Mouse (Mus musculus) R1 (cell line): ENCODE measurements at regions not wholly inside any gene's neighbourhood (a gene's known extent, or its start where the extent isn't known, plus 50 kb on each side); places are given as distances from the start of the nearest gene placed in this dataset.
A peak's percentile ranks its signal among the peaks of the same experiment; 100 is the strongest.

ENCODE experiments used
- DNase-seq: peaks from one replicate; pipeline ENCODE4 v3.0.0-alpha.2; 2018; ENCODE audit warnings: low read depth, low spot score

DNA sequence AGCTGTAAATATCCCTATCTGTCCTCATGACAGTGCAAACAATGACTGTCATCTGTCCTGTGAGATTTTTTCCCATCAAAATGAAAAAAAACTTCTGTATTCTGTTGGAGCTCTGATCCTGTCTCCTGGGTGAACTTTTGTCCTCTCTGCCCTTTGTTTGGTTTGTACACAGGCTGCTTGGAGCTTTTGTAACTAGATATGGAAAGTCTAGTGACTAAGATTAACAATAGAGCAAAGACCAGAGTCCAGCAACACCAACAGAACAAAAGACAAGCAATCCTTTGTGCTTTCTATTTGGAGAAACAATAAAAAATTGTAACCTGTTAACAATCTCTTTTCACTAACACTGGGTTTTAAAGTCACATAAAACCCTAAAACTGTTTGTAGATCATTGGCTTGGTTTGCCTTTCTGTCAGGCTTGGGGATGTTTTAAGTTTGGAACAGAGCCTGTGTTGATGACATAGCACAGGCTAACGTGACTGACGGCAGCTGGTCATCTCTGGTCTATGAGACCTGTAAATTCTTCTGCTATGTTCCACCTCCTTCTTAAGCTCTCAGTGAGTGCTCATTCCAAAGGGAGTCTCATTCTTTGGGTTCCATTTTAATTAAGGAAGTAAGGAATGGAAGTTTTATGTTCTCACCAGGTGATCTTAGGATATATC is 219.8 kb downstream of the Gm9733 start:
- DNase-seq: peak; percentile 46

DNA sequence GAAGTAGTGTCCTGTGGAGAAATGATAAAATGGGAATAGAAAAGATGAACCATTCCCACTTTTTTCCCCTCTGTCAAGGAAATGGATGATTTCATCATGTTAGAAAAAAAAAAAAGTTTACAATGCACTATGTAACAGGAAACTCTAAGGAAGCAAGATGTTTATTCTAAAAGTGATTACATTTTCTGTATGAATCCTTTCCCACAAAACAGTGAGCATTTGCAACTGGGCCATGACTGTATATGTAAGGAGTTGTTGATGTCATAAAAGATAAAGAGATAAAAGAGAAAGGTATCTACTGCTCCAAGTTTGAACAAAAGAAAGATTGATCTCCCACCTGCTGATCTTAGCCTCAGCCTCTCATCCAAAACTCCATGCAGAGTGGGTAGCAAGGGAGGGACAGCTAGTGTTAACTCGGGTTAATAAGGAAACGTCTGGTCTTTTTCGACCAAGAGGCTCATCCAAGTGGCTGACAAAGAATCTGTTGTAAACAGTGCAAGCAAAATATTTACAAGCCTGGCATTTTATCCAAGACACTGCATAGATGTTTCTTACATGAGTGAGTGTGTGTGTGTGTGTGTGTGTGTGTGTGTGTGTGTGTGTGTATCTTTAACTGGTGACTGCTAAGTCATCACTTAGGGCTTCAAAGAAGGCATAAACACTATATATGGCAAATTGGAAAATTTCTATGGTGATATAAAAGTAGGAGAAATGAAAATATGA is 213.3 kb downstream of the Gm9733 start:
- DNase-seq: no peak

DNA sequence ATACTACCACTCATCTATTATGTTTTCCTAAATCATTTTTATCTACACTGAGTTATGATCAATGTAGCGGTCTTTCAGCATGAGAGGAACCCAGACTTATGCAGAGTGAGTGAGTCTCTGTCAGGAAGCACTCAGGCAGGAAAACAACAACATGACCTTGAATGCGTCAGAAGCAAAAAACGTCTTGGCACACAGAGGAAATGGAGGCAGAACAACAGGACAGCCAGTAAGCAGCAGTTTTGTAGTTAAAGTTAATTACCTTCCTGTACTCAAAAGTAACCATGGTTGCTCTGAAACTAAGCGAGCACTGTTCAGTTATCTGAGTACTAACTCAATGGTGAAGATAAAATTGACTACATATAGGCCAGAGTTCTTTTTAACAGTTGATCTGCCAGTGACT is 205.4 kb downstream of the Gm9733 start:
- peak; percentile 49 for DNase-seq

DNA sequence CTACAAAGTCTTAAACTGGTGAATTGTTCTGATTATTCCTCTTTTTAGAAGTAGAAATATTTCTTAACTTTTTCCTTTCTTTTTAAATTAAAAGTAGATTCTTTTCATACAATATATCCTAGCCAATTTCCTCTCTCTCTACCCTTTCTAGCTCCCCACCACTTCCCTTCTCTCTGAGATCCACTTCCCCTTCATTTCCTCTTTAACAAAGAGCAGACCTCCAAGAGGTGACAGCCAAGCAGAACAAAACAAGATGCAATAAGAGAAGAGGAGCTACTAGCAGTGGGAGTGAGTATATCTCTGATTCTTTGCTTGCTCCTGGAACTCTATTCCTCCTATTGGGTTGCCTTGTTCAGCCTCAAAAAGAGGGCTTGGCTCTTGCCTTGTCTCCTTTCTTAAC is 203.7 kb downstream of the Gm9733 start:
- no peak for DNase-seq

DNA sequence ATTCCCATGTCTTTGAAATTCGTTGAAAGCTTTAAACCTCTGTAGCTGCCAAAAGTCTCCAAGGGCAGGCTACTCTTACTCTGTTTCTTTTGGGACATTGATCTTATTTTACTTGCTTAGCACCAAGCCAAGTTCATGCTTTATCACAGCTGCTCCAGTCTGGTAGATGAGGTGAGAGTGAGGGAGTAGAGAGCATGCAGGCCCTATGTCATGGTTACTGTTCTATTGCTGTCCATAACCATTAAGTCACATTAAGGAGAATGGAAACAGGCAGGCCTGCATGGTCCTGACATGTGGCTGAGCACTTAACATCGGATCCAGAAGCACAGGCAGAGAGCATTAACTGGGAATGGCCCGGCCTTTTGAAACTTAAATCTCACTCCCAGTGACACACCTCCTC is 203.1 kb downstream of the Gm9733 start:
- no peak for DNase-seq

DNA sequence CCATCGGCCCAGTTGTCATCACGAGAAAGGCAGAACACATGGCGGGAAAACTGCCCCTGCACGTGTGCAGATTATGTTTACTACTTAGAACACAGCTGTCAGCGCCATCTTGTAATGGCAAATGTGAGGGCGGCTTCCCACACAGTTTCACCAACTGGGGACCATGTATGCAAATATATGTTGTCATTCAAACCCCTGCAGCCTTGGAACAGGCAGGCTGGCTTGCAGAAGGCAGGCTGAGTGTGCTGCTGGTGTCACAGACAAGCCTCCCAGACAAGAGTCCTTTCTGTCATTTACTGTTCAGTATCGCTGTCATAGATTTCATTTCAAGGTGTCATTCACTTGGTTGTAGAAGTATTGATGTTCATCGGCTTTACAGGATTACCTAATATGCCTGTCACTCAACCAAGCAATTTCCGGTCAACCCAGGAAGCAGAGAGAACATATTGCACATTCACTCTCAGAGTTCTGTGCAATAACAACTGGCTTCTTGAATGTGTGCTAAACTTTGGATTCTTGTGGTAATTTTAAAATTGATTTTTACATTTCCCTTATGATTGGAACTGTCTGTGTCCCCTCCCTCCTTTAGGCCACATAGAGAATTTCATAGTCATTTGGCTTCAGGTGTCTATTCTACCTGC is 202.3 kb downstream of the Gm9733 start:
- DNase-seq: peak; percentile 44

DNA sequence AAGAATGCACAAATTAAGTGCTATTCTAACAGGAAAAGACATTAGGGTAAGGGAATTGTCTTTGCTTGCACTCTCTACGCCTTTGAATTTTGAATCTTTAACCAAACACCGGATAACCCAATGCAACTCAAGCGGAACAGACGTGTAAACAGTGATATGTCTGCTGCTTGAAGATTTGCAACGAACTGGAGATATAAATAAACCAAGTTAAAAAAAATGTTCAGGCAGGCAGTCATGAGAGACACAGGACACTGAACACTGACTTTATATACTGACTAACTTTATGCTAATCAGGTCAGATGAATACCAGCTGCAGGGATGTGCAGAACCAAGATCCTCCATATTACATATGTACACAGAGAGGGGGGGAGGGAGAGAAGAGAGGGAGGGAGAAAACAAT is 200.0 kb downstream of the Gm9733 start:
- no peak for DNase-seq

DNA sequence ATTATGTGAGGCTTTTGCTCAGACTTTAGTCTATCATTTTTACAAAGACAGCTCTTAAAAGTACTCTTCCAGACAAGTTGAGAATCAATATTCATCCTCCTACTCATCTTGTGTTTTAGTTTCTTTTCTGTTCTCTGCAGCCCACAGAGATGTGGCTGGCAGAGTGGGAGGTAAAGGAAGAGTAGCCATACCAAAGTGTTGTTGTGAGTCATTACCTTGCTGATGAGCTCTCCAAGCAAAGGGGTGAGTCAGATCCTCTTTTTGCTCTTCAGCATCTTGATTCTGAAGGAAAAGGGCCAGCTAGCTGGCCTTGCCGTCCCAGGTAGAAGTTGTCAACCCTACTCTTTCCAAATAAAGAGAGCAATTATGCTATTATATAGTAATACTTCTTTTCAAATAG is 192.6 kb downstream of the Gm9733 start:
- DNase-seq: no peak

DNA sequence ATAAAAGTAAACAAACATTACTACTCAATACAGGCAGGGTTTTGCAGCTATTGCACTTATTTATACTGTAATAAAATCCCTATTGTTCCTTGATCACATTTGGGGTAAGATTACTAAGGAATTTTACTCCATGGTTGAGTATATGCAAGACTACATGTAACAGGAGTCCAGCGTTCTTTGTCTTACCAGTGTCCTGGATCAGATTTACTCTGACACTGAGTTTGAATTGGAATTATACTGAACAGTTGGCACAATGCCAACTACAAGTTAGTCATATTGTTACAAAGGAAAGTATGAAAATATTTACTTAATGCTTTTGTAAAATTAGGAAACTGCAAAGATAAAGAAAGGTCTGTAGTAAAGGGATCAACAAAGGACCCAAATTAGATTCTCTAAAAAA is 178.4 kb downstream of the Gm9733 start:
- DNase-seq: no peak

DNA sequence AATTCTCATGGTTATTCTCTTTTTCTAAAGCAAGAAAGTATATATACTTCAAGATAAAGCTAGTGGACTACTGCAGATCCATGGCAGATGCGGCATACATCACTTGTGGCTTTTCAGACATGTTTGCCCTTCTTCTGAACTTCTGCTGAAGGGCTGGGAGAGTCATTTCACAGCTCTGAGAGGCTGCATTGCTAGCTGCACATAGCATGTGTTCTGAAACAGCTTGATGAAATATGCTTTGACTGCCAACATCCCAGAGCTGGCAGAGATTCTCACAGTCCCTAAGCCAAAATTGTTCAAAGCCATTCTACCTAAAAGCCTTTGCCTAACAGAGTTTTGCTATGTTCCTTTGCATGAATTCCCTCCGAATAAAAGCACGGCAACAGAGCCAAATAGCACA is 177.9 kb downstream of the Gm9733 start:
- no peak for DNase-seq

DNA sequence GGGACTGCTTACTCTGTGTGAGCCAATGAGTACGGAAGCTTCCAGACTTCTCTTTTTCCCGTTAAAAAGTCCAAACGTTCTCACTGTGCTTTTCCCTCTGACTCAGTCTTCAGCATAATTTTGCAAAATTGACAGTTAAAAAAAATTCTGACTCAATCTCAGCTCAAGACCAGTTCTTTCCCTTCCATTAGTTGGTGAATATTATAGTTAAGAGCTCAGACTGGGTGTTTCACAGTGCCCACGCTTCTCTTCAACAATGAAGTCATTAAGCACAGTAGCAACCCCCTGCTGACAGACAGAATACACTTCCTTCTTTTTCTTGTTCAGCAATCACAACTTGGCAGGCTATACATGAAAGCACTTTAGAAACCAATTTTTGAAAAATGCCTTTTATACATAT is 175.4 kb downstream of the Gm9733 start:
- peak; percentile 68 for DNase-seq

DNA sequence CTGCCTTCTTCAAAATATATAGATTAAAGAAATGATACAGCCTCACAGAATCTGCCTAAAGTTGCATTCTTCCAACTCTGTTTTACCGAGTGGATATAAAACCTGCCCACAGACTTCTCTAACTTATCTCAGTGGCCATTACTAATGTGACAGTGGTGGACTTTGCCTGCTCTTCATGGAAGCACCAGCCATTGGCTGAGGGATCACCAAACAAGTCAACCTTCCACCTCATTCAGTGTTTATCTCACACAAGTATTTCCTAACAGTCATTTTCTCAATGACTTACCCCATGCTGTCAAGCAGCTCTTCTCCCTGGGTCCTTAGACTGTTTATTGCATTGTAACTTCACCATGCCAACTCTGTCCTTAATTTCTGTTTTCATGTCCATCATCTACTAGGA is 174.3 kb downstream of the Gm9733 start:
- DNase-seq: no peak

DNA sequence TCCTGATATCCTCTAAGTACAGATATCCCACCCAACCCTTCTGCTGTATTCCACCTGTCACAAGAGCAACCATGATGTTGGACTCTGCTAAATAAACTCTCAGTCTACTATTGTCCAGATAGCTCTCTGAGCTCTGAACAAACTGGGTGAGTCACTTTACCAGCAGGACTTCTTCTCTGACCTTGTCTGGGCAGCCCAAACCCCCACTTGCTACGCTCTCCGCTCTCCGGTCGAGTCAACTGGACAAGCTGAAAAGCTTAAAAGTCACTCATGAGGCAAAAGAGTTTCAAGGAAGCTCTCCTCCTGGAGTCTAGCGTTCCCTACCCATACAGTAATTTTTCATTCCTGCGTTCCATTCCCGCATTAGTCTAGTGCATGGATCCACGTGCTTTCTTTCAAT is 173.2 kb downstream of the Gm9733 start:
- peak; percentile 58 for DNase-seq

DNA sequence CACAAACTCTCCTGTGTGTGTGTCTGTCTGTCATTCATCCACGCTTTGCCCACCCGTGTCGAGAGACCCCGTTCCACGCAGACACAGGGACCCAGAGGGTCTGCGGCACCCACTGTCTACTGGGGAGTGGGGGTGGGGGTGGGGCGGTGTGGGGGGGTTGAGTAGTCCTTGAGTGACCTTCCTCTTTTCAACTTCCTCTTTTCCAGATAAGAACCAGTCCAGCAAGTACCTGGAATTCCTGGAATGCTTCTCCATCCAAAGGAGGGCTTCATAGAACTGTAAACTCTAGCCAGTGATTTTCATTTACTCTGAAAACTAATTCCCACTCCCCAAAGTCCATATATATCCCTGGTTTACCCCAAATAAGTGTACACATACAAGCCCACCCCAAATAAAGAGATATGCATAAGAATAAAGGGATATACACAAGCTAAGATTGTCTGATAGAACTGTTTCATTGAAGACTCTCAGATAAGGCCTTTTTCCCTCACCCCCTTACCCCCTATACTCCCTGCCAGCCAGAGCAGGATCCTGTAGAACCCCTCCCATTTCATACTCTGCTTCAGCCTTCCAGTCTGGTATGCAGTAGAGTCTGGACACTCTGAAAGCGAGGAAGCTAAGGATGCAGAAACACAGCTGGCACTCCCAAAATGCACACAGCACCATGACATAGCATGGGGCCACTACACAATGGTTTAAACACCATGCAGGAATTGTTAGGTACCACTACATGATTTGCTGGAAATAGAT is 172.0 kb downstream of the Gm9733 start:
- peak; percentile 93 for DNase-seq

DNA sequence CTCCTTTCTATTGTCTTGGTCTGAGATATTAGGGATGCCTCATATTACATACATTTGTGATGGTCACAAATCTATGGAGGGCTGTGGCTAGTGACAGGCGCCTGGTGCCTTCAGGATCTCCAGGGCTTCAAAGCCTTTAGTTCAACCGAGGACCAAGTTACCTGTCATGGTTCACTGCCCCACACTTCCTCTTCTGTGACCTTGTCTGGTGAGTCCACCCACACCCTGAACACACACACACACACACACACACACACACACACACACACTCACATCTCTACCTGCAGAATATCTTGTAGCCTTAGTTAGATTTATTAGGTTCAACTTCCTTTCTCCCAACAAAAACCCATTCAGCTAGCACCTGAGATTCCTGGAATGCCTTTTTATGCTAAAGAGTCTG is 156.3 kb downstream of the Gm9733 start:
- no peak for DNase-seq

DNA sequence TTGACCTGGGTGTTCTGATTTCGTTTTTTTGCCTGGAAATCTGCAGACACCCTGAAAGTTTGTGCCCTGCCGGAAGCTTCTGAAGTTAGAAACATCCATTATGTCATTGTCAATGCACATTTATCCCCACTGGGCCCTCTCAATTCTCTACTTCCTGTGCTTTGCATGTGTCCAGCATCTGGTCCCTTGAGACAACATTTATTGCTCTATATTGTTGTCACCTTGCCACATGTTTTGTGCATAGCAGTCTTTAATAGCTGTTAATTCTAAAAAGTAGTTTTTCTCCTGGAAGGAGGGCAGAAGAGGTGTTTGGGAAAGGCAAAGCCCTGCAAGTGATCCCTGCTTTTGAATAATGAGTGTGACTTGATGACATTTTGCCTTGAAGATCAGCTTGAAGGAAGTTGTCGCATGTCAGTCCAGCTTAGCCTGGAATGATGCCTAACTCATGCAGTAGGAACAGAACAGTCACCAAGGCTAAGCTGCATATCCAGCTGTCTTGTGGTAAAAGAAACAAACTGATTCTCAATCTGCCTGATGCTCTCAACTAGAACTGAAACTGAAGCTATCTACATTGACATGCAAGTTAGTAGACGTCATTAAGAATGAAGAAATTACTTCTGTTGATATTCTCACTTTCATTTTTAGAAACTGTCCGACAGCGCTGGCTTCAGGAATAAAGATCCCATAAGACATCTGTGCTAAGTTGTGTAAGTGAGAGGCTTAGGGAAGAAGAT is 152.9 kb downstream of the Gm9733 start:
- no peak for DNase-seq

DNA sequence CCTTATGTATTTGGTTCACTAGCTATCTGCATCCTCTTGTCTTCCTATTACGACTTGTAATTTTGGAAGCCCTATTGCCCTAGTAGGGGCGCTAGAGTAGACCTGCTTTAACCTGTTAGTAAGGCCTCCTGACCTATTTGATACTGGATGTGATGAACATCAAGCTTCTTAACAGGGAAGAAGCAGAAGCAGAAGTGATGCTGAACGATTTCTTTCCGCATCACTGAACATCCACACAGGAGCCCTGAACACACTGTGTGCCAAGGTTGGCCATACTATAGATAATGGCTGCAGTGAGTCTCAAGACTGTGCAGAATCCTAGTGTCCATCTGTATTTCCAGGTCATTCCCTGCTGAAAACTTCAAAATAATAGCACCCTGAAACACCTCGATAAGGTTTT is 151.0 kb downstream of the Gm9733 start:
- DNase-seq: no peak

DNA sequence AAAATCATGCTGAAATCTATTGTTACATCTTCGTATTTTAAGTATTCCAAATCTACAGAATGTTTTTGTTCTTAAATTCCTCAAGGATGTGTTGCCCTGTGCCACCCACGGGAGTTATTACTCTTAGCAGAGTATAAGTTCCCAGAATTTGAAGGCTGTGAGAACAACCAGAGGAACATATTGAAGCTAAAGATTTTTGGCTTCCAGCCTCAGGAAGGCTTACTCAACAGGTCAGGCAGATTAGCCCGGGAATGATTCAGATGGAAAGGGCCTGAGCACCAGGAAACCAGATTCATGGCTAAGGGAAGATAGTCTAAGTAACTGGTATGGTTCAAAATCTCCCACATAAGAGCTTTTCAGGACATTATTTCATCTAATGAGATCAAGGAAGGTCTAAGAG is 145.4 kb downstream of the Gm9733 start:
- DNase-seq: no peak

DNA sequence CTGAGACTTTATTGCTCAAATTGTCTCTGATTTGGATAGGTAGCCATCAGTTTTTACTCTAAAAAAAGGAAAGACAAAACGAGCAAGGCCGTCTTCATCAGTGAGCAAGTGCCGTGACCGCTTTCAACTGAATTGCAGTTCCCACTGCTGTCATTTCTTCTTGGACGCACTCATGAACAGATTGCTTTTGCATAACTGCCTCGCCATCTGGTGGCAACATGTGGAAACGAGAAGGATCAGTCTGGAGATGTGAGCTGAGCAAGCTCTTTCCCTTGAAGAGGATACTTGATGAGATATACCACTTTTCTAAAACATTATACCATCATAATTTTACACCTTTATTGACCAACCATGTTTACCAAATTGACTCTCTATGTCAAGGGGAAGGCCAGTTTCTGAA is 137.7 kb downstream of the Gm9733 start:
- peak; percentile 90 for DNase-seq

DNA sequence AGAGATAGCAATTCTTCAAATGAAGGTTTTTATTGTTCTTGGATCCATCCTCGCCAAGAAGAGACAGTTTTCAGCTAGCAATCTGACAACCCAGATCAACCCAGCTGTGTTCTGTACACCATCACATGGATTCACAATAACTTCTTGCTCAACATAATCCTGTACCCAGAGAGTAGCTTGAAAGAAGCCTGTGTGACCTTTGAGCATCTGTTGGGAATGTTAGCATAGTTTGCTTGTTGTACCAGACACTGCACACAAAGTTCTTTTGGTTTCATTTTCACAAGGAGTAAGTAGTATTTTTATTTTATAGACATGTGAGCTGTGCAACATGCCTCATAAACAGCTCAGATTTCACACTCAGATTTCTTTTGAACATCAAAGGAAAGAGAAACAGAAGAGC is 136.0 kb downstream of the Gm9733 start:
- no peak for DNase-seq

DNA sequence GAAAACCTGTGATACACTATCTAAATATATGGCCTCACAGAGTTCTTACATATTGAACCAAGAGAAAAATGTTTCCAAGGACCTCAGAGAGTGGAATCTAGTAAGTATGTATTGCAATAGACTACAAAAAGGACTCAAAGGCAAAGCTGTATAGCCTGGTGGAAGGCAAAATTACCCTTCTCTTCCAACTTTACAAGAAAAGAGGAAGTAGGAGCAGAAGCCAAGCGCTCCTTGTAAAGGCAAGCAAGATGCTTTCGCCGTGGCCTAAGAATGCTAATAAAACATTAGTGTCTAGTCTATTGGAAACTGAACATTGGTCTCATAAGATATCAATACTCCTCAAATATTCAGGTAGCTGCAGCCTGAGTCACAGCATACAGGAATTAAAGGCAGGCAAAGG is 134.0 kb downstream of the Gm9733 start:
- DNase-seq: no peak

DNA sequence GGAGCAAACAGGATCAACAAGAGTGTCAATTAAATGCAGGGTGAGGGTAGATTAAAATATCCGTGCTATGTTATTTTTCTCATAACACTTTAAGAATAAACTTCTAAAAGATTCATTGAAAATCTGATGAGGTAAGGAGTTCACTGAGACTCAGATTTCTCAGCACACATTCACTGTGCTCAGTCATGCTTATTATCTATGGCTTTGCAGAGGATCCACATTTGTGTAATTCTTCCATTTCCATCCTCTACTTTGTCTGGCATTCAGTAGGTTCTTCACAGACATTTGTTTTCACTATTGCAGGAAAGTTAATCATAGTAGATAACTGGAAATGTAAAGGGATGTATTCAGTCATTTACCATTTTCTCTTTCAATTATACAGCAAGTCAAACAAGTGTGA is 131.8 kb downstream of the Gm9733 start:
- DNase-seq: no peak
